ENCODE assay signal across 17 mouse cellular contexts in the genomic region with DNA sequence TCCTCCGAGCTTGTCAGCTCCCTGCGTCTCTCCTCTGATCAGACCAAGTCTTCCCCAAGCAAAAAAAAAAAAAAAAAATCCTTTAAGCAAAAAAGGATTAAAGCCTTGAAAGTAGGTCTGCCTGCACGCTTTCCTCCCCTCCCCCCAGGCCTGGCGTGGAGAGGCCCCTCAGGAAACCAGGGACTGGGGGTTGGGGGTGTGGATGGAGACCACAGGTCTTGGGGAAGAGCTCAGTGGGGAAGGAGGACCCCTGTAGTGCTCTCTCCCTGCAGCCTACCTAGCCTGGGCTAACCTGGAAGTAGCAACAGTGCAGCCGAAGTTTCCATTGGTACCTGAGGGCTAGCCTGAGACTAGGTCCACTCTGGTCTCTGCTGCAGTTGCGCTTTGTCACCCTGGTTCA. TPM values are rescaled to one million over a fixed set of nuclear protein-coding genes. Genes with fewer than 3 reads are reported as not detected.
DNase-seq lines count a peak whose midpoint lies in the region; ATAC-seq and TF ChIP-seq lines count a peak whose summit lies in the region.
"Had no signal": no experiment of that assay in that cellular context is flagged by ENCODE, and none has a peak within 500 bp of the region (broad histone marks: within the 10 kb centered on the region; RNA-seq: fewer than 3 reads in every experiment).

No protein-coding gene starts in this region.

- no peak for TF ChIP-seq CTCF in left cerebral cortex, adult 2 months (IDR thresholded peaks at IDR 0.05)
- TF ChIP-seq CTCF in midbrain, postnatal 0 days (IDR thresholded peaks at IDR 0.05): no peak

- ATAC-seq in forebrain, embryonic 15.5 days (replicated peaks): no peak
- ATAC-seq in liver, embryonic 16.5 days (ENCODE audit: low read depth): no peak
- no peak for ATAC-seq in midbrain, postnatal 0 days (ENCODE audit: low FRiP score)
- ATAC-seq in hindbrain, embryonic 14.5 days (ENCODE audit: low FRiP score): no peak
- ATAC-seq: activated CD4-positive, CD25-positive, alpha-beta regulatory T cell, adult 4 months had no signal

- no peak overlapping the region for H3K4me3 ChIP-seq in forebrain, embryonic 10.5 days
- H3K4me3 ChIP-seq in forebrain, embryonic 15.5 days: no peak overlapping the region
- H3K4me3 ChIP-seq in left cerebral cortex, adult 2 months: no peak overlapping the region
- H3K4me3 ChIP-seq in liver, embryonic 16.5 days (ENCODE audit: low read depth, low read length): no peak overlapping the region
- H3K4me3 ChIP-seq in midbrain, postnatal 0 days (ENCODE audit: low read depth, low read length): no peak overlapping the region
- no peak overlapping the region for H3K4me3 ChIP-seq in hindbrain, embryonic 14.5 days (replicated peaks; ENCODE audit: low read length)
- H3K4me3 ChIP-seq: megakaryocyte, embryonic 14.5 days had no signal

- no peak overlapping the region for H3K4me2 ChIP-seq in forebrain, embryonic 15.5 days (replicated peaks)
- H3K4me2 ChIP-seq in liver, embryonic 16.5 days (ENCODE audit: low read depth, low read length): 0 out of 2 replicates have a peak overlapping the region, but pooled peaks have one; percentile 21
- no peak overlapping the region for H3K4me2 ChIP-seq in midbrain, postnatal 0 days (ENCODE audit: low read depth, low read length, poor library complexity, severe bottlenecking)
- H3K4me2 ChIP-seq in hindbrain, embryonic 14.5 days (replicated peaks): no peak overlapping the region

- no peak for DNase-seq in forebrain, embryonic 10.5 days (ENCODE audit: extremely low spot score, low spot score)
- DNase-seq in left cerebral cortex, adult 2 months (ENCODE audit: extremely low spot score in 1 of 2, low spot score in 2 of 2): no peak
- no peak for DNase-seq in left cerebral cortex, postnatal 25 days (ENCODE audit: low spot score in 2 of 2)
- no peak for DNase-seq in midbrain, postnatal 0 days (ENCODE audit: low spot score)
- no peak for DNase-seq in thymus, postnatal 14 days
- DNase-seq in hindbrain, embryonic 14.5 days (ENCODE audit: low spot score): no peak
- DNase-seq: adrenal gland, postnatal 25 days; heart, postnatal 36 days; kidney, postnatal 4 days; lung, postnatal 14 days; right cerebral cortex, adult 18-20 months; thymus, postnatal 25 days had no signal

- intact Hi-C loops in left cerebral cortex, adult 2 months (cut with DNase I): no loop called here
- intact Hi-C loops in left cerebral cortex, postnatal 25 days (cut with DNase I): no loop called here

- peaks cover 57% of the 10 kb centered on the region for H3K27me3 ChIP-seq in forebrain, embryonic 10.5 days (ENCODE audit: poor library complexity, severe bottlenecking)
- H3K27me3 ChIP-seq in forebrain, embryonic 15.5 days: no peaks in the 10 kb centered on the region
- H3K27me3 ChIP-seq in liver, embryonic 16.5 days (ENCODE audit: control insufficient read depth, insufficient read depth, low read depth, low read length): peaks cover 3% of the 10 kb centered on the region
- H3K27me3 ChIP-seq in midbrain, postnatal 0 days (ENCODE audit: insufficient read depth, low read length): no peaks in the 10 kb centered on the region
- H3K27me3 ChIP-seq in hindbrain, embryonic 14.5 days (ENCODE audit: control insufficient read depth, insufficient read depth, low read length): no peaks in the 10 kb centered on the region

- H3K27ac ChIP-seq in forebrain, embryonic 10.5 days: peak overlapping the region; percentile 72
- no peak overlapping the region for H3K27ac ChIP-seq in forebrain, embryonic 15.5 days (replicated peaks)
- peak overlapping the region; percentile 13; the same call in 1 of the 2 replicates for H3K27ac ChIP-seq in left cerebral cortex, adult 2 months
- peak overlapping the region; percentile 17 for H3K27ac ChIP-seq in liver, embryonic 16.5 days (ENCODE audit: low read length)
- H3K27ac ChIP-seq in midbrain, postnatal 0 days (ENCODE audit: low read depth, low read length): 0 out of 2 replicates have a peak overlapping the region, but pooled peaks have one; percentile 68
- no peak overlapping the region for H3K27ac ChIP-seq in hindbrain, embryonic 14.5 days

- H3K9ac ChIP-seq in forebrain, embryonic 15.5 days (replicated peaks): no peak overlapping the region
- no peak overlapping the region for H3K9ac ChIP-seq in liver, embryonic 16.5 days (ENCODE audit: low read depth, low read length)
- no peak overlapping the region for H3K9ac ChIP-seq in midbrain, postnatal 0 days (replicated peaks; ENCODE audit: low read length, poor library complexity, severe bottlenecking)
- no peak overlapping the region for H3K9ac ChIP-seq in hindbrain, embryonic 14.5 days
- H3K9ac ChIP-seq: liver, embryonic 14.5 days had no signal

- no peaks in the 10 kb centered on the region for H3K36me3 ChIP-seq in forebrain, embryonic 10.5 days (replicated peaks)
- no peaks in the 10 kb centered on the region for H3K36me3 ChIP-seq in forebrain, embryonic 15.5 days
- H3K36me3 ChIP-seq in liver, embryonic 16.5 days (ENCODE audit: control insufficient read depth, insufficient read depth): no peaks in the 10 kb centered on the region
- no peaks in the 10 kb centered on the region for H3K36me3 ChIP-seq in midbrain, postnatal 0 days (ENCODE audit: insufficient read depth, low read length)
- no peaks in the 10 kb centered on the region for H3K36me3 ChIP-seq in hindbrain, embryonic 14.5 days (replicated peaks; ENCODE audit: control insufficient read depth, insufficient read depth)

- no peaks in the 10 kb centered on the region for H3K9me3 ChIP-seq in forebrain, embryonic 10.5 days
- H3K9me3 ChIP-seq in forebrain, embryonic 15.5 days: no peaks in the 10 kb centered on the region
- no peaks in the 10 kb centered on the region for H3K9me3 ChIP-seq in liver, embryonic 16.5 days (replicated peaks; ENCODE audit: control insufficient read depth, low read length)
- no peaks in the 10 kb centered on the region for H3K9me3 ChIP-seq in midbrain, postnatal 0 days (ENCODE audit: low read length)
- H3K9me3 ChIP-seq in hindbrain, embryonic 14.5 days (ENCODE audit: control insufficient read depth, low read length): no peaks in the 10 kb centered on the region

- 34% methylated on average over 6 of the region's 6 CpGs for WGBS in forebrain, embryonic 10.5 days
- 41% methylated on average over 6 of the region's 6 CpGs for WGBS in forebrain, embryonic 15.5 days
- 60% methylated on average over 6 of the region's 6 CpGs for WGBS in liver, embryonic 16.5 days (ENCODE audit: insufficient replicate concordance)
- WGBS in midbrain, postnatal 0 days: 30% methylated on average over 6 of the region's 6 CpGs
- WGBS in hindbrain, embryonic 14.5 days: 55% methylated on average over 6 of the region's 6 CpGs

- H3K4me1 ChIP-seq in forebrain, embryonic 10.5 days: peaks cover 75% of the 10 kb centered on the region
- peaks cover 20% of the 10 kb centered on the region for H3K4me1 ChIP-seq in forebrain, embryonic 15.5 days
- H3K4me1 ChIP-seq in liver, embryonic 16.5 days (ENCODE audit: control insufficient read depth, low read depth, low read length): peaks cover 49% of the 10 kb centered on the region
- H3K4me1 ChIP-seq in midbrain, postnatal 0 days (ENCODE audit: insufficient read depth, low read length): peaks cover 24% of the 10 kb centered on the region
- peaks cover 22% of the 10 kb centered on the region for H3K4me1 ChIP-seq in hindbrain, embryonic 14.5 days (replicated peaks; ENCODE audit: control insufficient read depth, insufficient read depth, low read length)

RNA-seq across cellular contexts. Expression of a gene that starts 17.2 kb away (rescaled TPM):
- polyA plus RNA-seq in forebrain, embryonic 10.5 days (2016; fragmentation: Nextera tagmentation; extraction: Ambion mirVana): 1.1 and 1.3 TPM in 2 replicates
- 5.6 and 6.9 TPM in 2 replicates for polyA plus RNA-seq in forebrain, embryonic 15.5 days (2015; fragmentation: Nextera tagmentation; extraction: Ambion mirVana)
- 10 to 100 TPM; 89.0 to 99.0 TPM for total RNA-seq in left cerebral cortex, adult 2 months (2021)
- 10 to 100 TPM; 76.5 to 90.2 TPM for total RNA-seq in left cerebral cortex, postnatal 25 days (2021)
- polyA plus RNA-seq in liver, embryonic 16.5 days (2015; fragmentation: Nextera tagmentation; extraction: Ambion mirVana): 0.44 and 0.48 TPM in 2 replicates
- total RNA-seq in midbrain, postnatal 0 days (2014; rRNA removed): 15.4 and 18.5 TPM in 2 replicates
- 16.2 and 17.5 TPM in 2 replicates for polyA plus RNA-seq in midbrain, postnatal 0 days (2015; fragmentation: Nextera tagmentation; extraction: Ambion mirVana)
- 8.5 and 10.3 TPM in 2 replicates for polyA plus RNA-seq in hindbrain, embryonic 14.5 days (2014; fragmentation: Nextera tagmentation; extraction: Ambion mirVana)

RNA-seq across cellular contexts. Expression of a gene that starts 19.7 kb away (rescaled TPM):
- 29.5 TPM in 2 replicates for polyA plus RNA-seq in forebrain, embryonic 10.5 days (2016; fragmentation: Nextera tagmentation; extraction: Ambion mirVana)
- 14.8 and 16.2 TPM in 2 replicates for polyA plus RNA-seq in forebrain, embryonic 15.5 days (2015; fragmentation: Nextera tagmentation; extraction: Ambion mirVana)
- 10 to 100 TPM; 27.9 to 28.9 TPM for total RNA-seq in left cerebral cortex, adult 2 months (2021)
- 10 to 100 TPM; 26.9 to 27.2 TPM for total RNA-seq in left cerebral cortex, postnatal 25 days (2021)
- 9.1 and 10.6 TPM in 2 replicates for polyA plus RNA-seq in liver, embryonic 16.5 days (2015; fragmentation: Nextera tagmentation; extraction: Ambion mirVana)
- total RNA-seq in midbrain, postnatal 0 days (2014; rRNA removed): 17.4 and 19.9 TPM in 2 replicates
- 10.8 and 12.1 TPM in 2 replicates for polyA plus RNA-seq in midbrain, postnatal 0 days (2015; fragmentation: Nextera tagmentation; extraction: Ambion mirVana)
- polyA plus RNA-seq in hindbrain, embryonic 14.5 days (2014; fragmentation: Nextera tagmentation; extraction: Ambion mirVana): 13.6 and 14.4 TPM in 2 replicates

RNA-seq across cellular contexts. Expression of a gene that starts 32.1 kb away (rescaled TPM):
- 33.6 and 34.0 TPM in 2 replicates for polyA plus RNA-seq in forebrain, embryonic 10.5 days (2016; fragmentation: Nextera tagmentation; extraction: Ambion mirVana)
- 15.4 and 21.6 TPM in 2 replicates for polyA plus RNA-seq in forebrain, embryonic 15.5 days (2015; fragmentation: Nextera tagmentation; extraction: Ambion mirVana)
- 10 to 100 TPM; 12.1 to 12.7 TPM for total RNA-seq in left cerebral cortex, adult 2 months (2021)
- total RNA-seq in left cerebral cortex, postnatal 25 days (2021): 10 to 100 TPM; 12.4 to 13.9 TPM
- polyA plus RNA-seq in liver, embryonic 16.5 days (2015; fragmentation: Nextera tagmentation; extraction: Ambion mirVana): 8.7 and 9.6 TPM in 2 replicates
- 14.2 and 26.0 TPM in 2 replicates for total RNA-seq in midbrain, postnatal 0 days (2014; rRNA removed)
- polyA plus RNA-seq in midbrain, postnatal 0 days (2015; fragmentation: Nextera tagmentation; extraction: Ambion mirVana): 10.4 and 12.7 TPM in 2 replicates
- 17.4 and 20.3 TPM in 2 replicates for polyA plus RNA-seq in hindbrain, embryonic 14.5 days (2014; fragmentation: Nextera tagmentation; extraction: Ambion mirVana)

RNA-seq across cellular contexts. Expression of a gene that starts 41.4 kb away (rescaled TPM):
- 0.12 and 0.21 TPM in 2 replicates for polyA plus RNA-seq in forebrain, embryonic 10.5 days (2016; fragmentation: Nextera tagmentation; extraction: Ambion mirVana)
- polyA plus RNA-seq in forebrain, embryonic 15.5 days (2015; fragmentation: Nextera tagmentation; extraction: Ambion mirVana): 2.1 and 2.2 TPM in 2 replicates
- total RNA-seq in left cerebral cortex, adult 2 months (2021): 1 to 10 TPM; 3.3 to 3.9 TPM
- 1 to 10 TPM; 3.3 to 3.5 TPM for total RNA-seq in left cerebral cortex, postnatal 25 days (2021)
- 0.44 and 1.0 TPM in 2 replicates for polyA plus RNA-seq in liver, embryonic 16.5 days (2015; fragmentation: Nextera tagmentation; extraction: Ambion mirVana)
- total RNA-seq in midbrain, postnatal 0 days (2014; rRNA removed): 7.1 and 8.0 TPM in 2 replicates
- polyA plus RNA-seq in midbrain, postnatal 0 days (2015; fragmentation: Nextera tagmentation; extraction: Ambion mirVana): 1.4 and 1.5 TPM in 2 replicates
- polyA plus RNA-seq in hindbrain, embryonic 14.5 days (2014; fragmentation: Nextera tagmentation; extraction: Ambion mirVana): 1.9 and 2.6 TPM in 2 replicates

Comparison
In these comparisons a context has a peak if more than half of its experiments do, and no peak if none do; other contexts are left out.
1. H3K27ac ChIP-seq: peak in forebrain, embryonic 10.5 days (single experiment), left cerebral cortex, adult 2 months (single experiment), liver, embryonic 16.5 days (single experiment) and midbrain, postnatal 0 days (single experiment); none in forebrain, embryonic 15.5 days (single experiment) and hindbrain, embryonic 14.5 days (single experiment).